Mouse (Mus musculus) liver, postnatal 0 days (tissue): ENCODE measurements at regions not wholly inside any gene's neighbourhood (a gene's known extent, or its start where the extent isn't known, plus 50 kb on each side); places are given as distances from the start of the nearest gene placed in this dataset.

Experiments
- CTCF ChIP-seq: sonication (generic); IDR thresholded peaks from 2 replicates; pipeline ENCODE4 v1.5.1; 2016; ENCODE audit warnings: antibody characterized with exemption, low read depth
- EP300 ChIP-seq: IDR thresholded peaks from 2 replicates; pipeline ENCODE4 v1.6.1; 2016; ENCODE audit warnings: antibody characterized with exemption, low read depth, mild to moderate bottlenecking

- TF ChIP-seq CTCF (no peak), EP300 (no peak)
These were observed 66.6 kb downstream of the Lsm3 start for GRCm38 (mm10) chr6:91582338-91582737.
